Mouse (Mus musculus): ENCODE measurements around the gene Mical2.

- no peak for TF ChIP-seq CTCF (IDR thresholded peaks at IDR 0.05; ENCODE audit: borderline replicate concordance, insufficient read depth, low read depth, low read length)
- no peak for TF ChIP-seq POLR2A (IDR thresholded peaks at IDR 0.05; ENCODE audit: borderline replicate concordance, insufficient read depth, low read length)
Observed at GRCm38 (mm10) chr7:112278648-112279047, 53.0 kb downstream of the Mical2 start.
